Mouse (Mus musculus): Measurements from ENCODE around the gene Tspan5.

DNA sequence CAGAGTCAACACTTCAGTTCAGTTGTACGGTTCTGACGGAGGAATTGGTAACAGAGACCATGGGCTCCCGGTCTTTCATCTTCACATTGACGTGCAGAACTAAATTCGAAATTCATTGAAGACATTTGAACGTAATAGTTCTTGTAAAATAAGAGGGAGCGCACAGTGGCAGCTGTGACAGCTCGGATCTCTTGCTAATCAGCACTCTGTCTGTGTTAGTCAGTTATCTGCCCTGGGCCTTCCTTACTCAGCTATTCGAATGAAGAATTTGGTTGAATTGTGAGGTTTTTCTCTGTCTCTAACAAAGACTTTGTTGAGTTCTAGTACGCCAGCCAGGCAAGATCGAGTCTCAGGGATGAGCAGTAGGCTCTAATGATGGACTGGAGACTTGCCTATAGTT lies 3.1 kb downstream of the Tspan5 start:
- TF ChIP-seq CTCF (IDR thresholded peaks at IDR 0.05; ENCODE audit: insufficient read depth, low read length), result no peak
- no peak for TF ChIP-seq POLR2A (IDR thresholded peaks at IDR 0.05; ENCODE audit: borderline replicate concordance, extremely low read depth, low read depth, low read length)

All from lung, adult 2 months (tissue).